Mouse (Mus musculus) heart, adult 11 months (tissue): ENCODE measurements around the gene Vps72.
"Not testable (repeated sequence)": the region's sequence is repeated elsewhere in the genome, so short reads cannot be mapped to it uniquely, and the experiment has no call there.

ENCODE experiments used
- DNase-seq: peaks from one replicate; pipeline ENCODE4 v3.0.0; 2022

Vps72 gene

GRCm38 (mm10) chr3:95134133-95134532, 23.3 kb downstream of the Vps72 start:
- DNase-seq, result not testable (repeated sequence)

GRCm38 (mm10) chr3:95135023-95135422, 24.2 kb downstream of the Vps72 start:
- DNase-seq, result peak; percentile 97

GRCm38 (mm10) chr3:95135433-95136052, 24.7 kb downstream of the Vps72 start:
- DNase-seq, result peak; percentile 92

- peak; percentile 86 for DNase-seq
Observed at GRCm38 (mm10) chr3:95136336-95136735, 25.5 kb downstream of the Vps72 start.

GRCm38 (mm10) chr3:95139586-95140288, 28.9 kb downstream of the Vps72 start:
- peak; percentile 96 for DNase-seq

- no peak for DNase-seq
Observed at GRCm38 (mm10) chr3:95140289-95140595, 29.4 kb downstream of the Vps72 start.

GRCm38 (mm10) chr3:95140795-95141194, 30.0 kb downstream of the Vps72 start:
- DNase-seq, result no peak

- peak; percentile 97 for DNase-seq
Observed at GRCm38 (mm10) chr3:95141474-95141873, 30.7 kb downstream of the Vps72 start.

GRCm38 (mm10) chr3:95141952-95142616, 31.3 kb downstream of the Vps72 start, which contains the start of gene Tnfaip8l2:
TSS of gene Tnfaip8l2 (minus strand) at chr3:95142360.
- peak; percentile 96 for DNase-seq

- DNase-seq, result peak; percentile 98
Observed at GRCm38 (mm10) chr3:95142617-95143011, 31.8 kb downstream of the Vps72 start.

GRCm38 (mm10) chr3:95147924-95148323, 37.1 kb downstream of the Vps72 start:
- DNase-seq, result no peak

GRCm38 (mm10) chr3:95153874-95154273, 43.1 kb downstream of the Vps72 start:
- peak; percentile 90 for DNase-seq

GRCm38 (mm10) chr3:95159511-95159986, 48.7 kb downstream of the Vps72 start:
- peak; percentile 87 for DNase-seq

- peak; percentile 100 for DNase-seq
Observed at GRCm38 (mm10) chr3:95159987-95160963, 49.5 kb downstream of the Vps72 start, which contains the start of gene Sema6c. TSS of gene Sema6c (plus strand) at chr3:95160457.

- peak; percentile 93 for DNase-seq
Observed at GRCm38 (mm10) chr3:95161041-95161551, 50.3 kb downstream of the Vps72 start.

- peak; percentile 89 for DNase-seq
Observed at GRCm38 (mm10) chr3:95161618-95162344, 51.0 kb downstream of the Vps72 start.

- DNase-seq, result no peak
Observed at GRCm38 (mm10) chr3:95162345-95162628, 51.5 kb downstream of the Vps72 start.

GRCm38 (mm10) chr3:95163419-95164255, 52.8 kb downstream of the Vps72 start:
- DNase-seq, result peak; percentile 91

GRCm38 (mm10) chr3:95164256-95164550, 53.4 kb downstream of the Vps72 start:
- peak; percentile 91 for DNase-seq

- DNase-seq, result no peak
Observed at GRCm38 (mm10) chr3:95164840-95165239, 54.0 kb downstream of the Vps72 start.

- DNase-seq, result peak; percentile 90
Observed at GRCm38 (mm10) chr3:95169996-95170395, 59.2 kb downstream of the Vps72 start.
